Comparison of ENCODE assay signal across 16 mouse cellular contexts in the genomic region with DNA sequence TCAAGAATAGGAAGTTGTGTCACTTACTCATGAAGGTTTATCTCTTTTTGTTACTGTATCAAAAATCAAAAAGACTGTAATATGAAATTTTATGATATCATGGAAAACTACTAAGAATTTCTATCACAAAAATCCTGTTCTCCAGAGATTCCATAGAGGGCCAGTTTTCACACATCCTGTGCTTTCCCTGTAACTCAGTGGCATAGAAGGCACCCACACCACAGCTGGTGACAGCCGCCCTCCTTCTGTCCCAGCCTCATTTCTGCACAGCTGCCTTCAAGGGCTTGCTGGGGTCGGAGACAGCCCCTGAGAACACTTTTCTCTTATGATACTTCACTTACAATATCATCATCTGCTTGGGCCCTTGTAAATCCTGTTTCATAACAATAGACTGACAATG.
"Had no signal": no experiment of that assay in that cellular context is flagged by ENCODE, and none has a peak within 500 bp of the region (broad histone marks: within the 10 kb centered on the region; RNA-seq: fewer than 3 reads in every experiment).

No protein-coding gene starts in this region.

- H3K27me3 ChIP-seq: neural tube, embryonic 13.5 days; neural tube, embryonic 15.5 days; stomach, embryonic 15.5 days had no signal

- H3K9ac ChIP-seq: neural tube, embryonic 13.5 days; neural tube, embryonic 15.5 days; stomach, embryonic 15.5 days had no signal

- H3K4me2 ChIP-seq: neural tube, embryonic 13.5 days; neural tube, embryonic 15.5 days; stomach, embryonic 15.5 days had no signal

- H3K36me3 ChIP-seq: neural tube, embryonic 13.5 days; neural tube, embryonic 15.5 days; stomach, embryonic 15.5 days had no signal

- H3K27ac ChIP-seq: neural tube, embryonic 13.5 days; neural tube, embryonic 15.5 days; stomach, embryonic 15.5 days; stomach, postnatal 0 days had no signal

- H3K9me3 ChIP-seq: neural tube, embryonic 13.5 days; neural tube, embryonic 15.5 days; stomach, embryonic 15.5 days had no signal

- DNase-seq: retina, postnatal 1 day; right cerebral cortex, adult 18-20 months; right cerebral cortex, postnatal 14 days; right cerebral cortex, postnatal 25 days; right cerebral cortex, postnatal 4 days; spleen, adult 18-20 months; thymus, adult 18-20 months; thymus, adult 2 months; thymus, postnatal 14 days; thymus, postnatal 25 days; thymus, postnatal 36 days; thymus, postnatal 4 days had no signal

- H3K4me3 ChIP-seq: neural tube, embryonic 13.5 days; neural tube, embryonic 15.5 days; stomach, embryonic 15.5 days had no signal
